Mouse (Mus musculus) forelimb bud, embryonic 11.5 days (tissue): ENCODE data around the gene 1700017B05Rik.
"Not testable (repeated sequence)": the region's sequence is repeated elsewhere in the genome, so short reads cannot be mapped to it uniquely, and the experiment has no call there.

Experiments
- DNase-seq: peaks from one replicate; pipeline ENCODE4 v3.0.0-alpha.2; 2012; ENCODE audit warnings: low read depth, low spot score

1700017B05Rik gene

DNA sequence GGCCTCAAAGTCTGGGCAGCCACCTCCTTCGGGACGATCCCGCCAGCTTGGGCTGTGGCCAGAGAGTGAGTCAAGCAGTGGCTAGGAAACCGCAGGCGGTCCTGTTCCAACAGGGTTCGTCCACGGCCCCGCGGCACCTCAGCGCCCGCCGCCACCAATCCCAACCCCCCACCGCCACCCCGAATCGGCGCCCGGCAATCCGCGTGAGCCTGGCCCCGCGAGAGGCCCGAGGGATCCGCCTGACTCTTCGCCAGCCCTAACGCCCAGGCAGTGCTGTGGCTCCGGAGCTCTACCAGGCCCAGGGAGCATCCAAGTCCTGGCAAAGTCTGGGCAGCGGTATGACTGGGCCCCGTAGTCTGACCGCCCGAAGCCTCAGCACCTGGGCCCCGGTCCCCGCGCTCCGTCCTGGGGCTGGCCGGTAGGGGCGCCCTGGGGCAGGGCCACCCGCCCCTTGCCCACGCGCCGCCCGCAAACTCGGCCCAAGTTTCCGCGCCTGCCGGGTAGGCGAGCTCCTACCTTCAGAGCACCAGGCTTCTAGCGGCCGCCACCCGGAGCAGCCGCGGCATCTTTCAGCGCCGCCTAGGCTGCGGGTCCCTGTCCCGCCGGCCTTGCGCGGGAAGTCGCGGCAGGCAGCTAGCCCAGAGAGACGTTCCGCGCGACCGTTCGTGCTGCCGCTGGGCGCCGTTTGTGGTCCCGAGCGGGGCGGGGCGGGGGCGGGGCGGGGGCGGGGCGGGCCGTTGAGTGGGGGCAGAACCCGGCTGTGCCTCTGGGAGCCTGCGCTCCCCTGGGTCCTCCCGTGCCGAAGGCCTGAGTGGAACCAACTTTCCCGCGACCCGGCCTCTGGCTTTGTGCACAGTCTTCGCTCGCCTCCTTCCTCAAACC is at the start of gene 1700017B05Rik:
Gene 1700017B05Rik (minus strand): TSS at position 700 of the 882 bp plus-strand sequence.
- peak; percentile 58 for DNase-seq

DNA sequence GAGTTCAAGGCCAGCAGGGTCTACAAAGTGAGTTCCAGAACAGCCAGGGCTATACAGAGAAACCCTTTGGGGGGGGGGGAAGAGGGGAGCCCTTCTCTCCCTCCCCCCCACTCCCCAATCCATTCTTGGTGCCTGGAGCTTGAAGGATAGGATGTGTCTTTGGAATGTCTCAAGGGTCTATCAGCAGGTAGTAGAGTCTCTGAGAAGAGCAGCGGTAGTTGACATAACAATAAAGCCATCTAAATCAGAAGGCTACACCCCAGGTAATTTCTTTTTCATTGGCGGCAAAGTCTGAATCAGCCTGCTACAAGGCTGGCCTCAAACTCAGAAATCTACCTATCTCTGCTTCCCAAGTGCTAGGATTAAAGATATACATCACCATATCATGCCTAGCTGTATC is 48.5 kb upstream of the 1700017B05Rik start:
- DNase-seq: no peak

DNA sequence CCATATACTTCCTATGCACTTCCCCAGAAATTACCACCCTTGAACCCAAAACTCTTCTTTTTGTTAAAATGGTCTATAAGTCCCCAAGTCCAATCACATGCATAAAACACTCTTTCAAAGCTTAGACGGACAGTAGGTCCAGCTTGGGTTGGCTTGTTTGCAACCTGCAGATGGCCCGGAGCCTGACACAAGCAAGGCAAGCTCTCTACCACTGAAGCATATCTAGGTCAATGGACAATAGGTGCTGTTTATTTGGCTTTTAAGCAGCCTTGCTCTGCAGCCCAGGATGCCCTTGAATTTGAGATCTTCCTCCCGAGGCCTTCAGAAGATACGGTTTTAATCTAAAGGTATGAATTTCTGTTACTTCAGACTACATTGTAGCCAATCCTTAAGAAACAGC is 46.9 kb upstream of the 1700017B05Rik start:
- DNase-seq: no peak

DNA sequence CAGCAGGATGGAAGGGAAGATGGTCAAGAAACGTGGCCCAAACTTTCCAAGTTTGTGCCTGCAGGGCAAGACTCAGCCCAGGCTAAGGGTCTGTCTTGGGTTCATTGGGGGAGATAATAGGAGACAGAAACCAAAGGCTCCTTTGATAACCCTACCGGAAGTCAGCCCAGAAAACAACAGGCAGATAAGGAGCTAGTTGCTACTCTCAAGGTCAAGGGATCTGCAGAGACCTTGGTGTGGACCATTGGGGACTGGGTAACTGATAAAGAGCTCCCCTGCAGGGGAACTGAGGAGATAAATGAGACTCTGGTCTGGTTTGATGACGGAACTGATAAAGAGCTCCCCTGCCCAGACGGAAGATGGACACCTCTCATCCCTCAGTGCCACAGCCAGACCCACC is 45.0 kb upstream of the 1700017B05Rik start:
- no peak for DNase-seq

DNA sequence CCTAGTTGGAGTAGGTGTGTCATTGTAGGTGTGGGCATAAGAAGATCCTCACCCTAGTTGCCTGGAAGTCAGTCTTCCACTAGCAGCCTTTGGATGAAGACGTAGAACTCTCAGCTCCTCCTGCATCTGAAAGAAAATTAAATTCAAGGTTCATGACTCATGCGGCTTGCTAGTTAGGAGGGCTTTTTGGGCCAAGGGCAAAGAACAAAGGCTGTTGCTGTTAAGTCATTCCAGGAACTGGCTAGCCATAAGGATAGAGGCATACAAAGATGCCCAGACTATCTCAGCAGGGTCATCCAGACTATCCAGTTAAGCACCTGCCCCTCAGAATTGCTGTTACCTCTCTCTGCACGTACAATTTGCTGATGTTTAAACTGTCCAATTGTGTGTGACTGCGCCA is 42.3 kb upstream of the 1700017B05Rik start:
- not testable (repeated sequence) for DNase-seq

DNA sequence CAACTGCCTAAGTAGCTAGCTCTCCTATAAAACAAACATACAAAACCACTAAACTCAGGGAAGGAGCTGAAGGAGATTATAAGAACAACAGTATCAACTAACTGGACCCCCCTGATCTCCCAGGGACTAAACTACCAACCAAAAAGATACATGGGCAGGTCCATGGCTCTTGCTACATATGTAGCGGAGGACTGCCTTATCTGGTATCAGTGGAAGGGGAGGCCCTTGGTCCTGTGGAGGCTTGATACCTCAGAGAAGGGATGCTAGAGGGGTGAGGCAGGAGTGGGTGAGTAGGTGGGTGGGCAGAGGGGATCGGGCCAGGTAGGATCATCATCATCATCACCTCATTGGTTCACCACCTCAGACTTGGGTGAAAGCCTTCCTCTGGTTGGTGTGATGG is 41.8 kb upstream of the 1700017B05Rik start:
- DNase-seq: no peak

DNA sequence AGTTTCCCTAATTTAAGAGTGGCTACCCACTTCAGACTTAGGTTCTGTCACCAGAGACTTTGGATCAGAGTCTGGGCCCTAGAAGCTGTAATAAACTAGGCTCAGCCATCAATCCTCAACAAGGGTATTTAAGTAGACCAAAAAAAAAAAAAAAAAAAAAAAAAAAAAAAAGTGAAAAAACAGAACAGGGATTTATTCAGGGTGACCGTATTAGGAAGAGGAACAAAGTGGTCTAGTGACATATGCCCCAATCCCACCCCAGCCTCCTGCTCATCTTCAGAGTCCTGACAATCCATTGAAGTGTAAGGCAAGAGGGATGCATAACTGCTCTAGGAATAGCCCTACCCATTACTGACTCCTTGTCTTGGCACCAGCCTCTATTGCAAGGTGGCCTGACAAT is 40.9 kb upstream of the 1700017B05Rik start:
- no peak for DNase-seq

DNA sequence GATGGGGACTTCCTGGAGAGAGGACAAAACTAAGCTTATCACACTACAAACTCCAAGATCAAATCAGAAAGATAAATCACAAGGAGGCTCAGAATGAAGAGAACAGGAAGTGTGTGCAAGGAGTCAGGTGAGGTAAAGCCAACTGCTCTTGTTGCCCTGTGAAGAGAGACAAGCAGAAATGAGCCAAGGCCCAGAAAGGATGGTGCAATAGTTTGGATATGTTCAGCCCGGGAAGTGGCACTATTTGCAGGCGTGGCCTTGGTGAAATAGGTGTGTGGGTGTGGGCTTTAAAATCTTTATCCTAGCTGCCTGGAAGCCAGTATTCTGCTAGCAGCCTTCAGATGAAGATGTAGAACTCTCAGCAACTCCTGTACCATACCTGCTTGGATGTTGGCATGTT is 38.4 kb upstream of the 1700017B05Rik start:
- no peak for DNase-seq

DNA sequence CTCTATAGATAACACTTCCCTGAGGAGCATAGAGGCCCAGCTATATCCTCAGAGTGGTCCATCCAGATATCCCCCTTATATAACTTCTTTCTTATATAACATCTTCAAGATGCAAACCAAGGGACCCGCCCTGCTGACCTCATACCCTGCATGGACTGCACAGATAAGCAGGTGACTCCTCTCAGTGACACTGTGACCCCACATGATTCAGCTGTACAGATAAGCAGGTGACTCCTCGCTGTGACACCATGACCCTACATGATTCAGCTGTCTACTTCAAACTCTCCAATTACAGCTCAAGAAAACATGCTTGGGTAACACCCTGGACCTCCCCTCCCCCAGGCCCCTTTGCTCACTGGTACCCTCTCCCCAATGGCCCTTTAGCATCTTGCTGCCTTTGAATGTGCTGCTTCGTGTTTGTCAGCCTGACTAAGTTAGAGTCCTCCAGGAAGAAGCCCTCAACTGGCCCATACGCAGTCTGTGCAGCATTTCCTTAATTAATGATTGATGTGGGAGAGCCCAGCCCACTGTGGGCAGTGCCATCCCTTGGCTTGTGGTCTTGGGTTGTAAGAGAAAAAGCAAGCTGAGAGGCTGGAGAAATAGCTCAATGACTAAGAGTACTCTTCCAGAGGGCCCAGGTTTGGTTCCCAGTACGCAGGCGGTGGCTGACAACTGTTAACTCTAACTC is 37.5 kb upstream of the 1700017B05Rik start:
- DNase-seq: no peak

DNA sequence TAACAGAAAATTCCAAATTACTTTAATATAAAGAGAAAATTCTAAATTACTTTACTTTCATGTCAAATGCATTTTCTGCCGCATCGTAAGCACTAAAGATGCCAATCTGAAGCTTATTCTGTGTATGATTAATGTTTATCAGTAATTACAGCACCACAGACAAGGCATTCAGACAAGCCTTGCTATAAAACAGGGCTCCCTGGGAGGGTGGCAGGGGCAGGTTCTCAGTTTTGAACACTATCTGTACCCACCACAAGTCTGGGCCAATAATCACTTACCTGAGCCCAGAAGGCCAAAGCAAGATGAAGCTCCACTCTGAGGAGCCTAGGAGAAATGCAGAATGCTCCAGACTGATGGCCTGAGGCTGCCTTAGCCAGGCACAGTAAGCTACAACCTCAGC is 35.5 kb upstream of the 1700017B05Rik start:
- DNase-seq: no peak

DNA sequence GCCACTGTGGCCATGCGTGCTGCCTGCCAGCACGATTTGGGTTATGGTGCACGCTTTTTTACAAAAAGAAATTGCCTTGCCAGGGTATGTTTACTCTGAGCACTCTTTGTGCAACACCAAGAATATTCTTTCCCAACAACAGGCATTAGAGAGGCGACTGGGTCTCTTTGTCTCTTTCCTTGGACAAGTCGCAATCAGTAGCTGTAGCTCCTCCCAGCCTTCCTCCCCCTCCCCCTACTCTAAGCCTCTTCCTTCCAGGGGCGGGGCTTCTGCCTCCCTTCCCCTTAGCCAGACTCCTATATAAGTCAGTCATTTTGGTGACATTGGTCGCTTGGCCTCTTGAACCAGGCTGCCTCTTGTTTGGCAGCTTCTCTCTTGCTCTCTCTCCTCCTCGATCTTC is 33.9 kb upstream of the 1700017B05Rik start:
- no peak for DNase-seq

DNA sequence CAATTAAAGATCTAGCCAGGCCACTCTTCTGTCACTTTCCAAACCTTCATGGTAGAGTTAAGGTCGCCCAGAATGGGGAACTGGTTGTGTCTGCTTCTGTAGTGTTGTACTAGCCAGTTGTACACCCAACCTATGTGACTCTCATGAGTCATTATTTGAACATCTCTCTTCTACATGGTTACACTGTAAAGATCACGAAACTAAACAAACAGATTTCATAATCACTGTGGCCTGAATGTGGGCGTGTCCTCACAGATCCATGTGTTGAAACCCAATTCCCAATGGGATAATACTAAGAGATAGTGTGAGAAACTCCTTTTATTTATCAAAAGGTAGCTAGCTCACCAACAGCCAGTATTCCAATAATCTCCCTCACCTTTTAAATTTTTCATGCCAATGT is 33.3 kb upstream of the 1700017B05Rik start:
- no peak for DNase-seq

DNA sequence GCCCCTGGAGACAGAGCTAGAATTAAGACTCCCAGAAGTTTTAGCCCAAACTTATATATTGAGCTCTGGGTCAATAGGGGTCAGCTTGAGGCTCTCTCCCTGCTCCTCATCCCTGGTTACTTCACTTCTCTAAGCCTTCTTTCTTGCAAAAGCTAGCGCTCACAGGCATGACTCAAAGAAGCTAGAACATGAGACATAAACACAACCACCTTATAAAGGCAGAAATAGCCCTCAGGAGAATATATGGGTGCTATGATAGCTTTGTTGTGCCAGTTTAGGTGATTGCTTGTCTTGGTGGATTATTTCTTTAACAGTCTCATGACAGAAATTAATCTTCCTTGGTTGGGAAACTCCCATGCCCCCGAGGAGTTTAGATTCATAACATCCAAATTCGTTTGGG is 32.5 kb upstream of the 1700017B05Rik start:
- DNase-seq: no peak

DNA sequence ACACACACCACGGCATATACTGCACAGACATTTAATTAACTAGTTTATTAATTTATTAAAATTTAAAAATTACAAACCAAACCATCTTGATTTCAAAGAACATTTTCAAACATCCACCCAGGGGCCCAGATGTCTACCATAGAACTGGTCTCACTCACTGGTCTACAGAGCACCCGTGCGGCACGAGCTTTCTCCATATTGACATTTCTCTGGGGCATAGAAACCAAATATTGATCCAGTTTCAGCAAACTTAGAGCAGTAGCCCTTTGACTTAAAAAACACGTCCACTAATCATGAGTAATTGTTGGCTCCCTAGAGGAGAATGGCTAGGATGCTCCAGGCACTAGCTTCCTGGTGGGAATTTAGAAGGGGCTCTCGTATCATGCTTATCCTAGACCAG is 24.8 kb upstream of the 1700017B05Rik start:
- no peak for DNase-seq

DNA sequence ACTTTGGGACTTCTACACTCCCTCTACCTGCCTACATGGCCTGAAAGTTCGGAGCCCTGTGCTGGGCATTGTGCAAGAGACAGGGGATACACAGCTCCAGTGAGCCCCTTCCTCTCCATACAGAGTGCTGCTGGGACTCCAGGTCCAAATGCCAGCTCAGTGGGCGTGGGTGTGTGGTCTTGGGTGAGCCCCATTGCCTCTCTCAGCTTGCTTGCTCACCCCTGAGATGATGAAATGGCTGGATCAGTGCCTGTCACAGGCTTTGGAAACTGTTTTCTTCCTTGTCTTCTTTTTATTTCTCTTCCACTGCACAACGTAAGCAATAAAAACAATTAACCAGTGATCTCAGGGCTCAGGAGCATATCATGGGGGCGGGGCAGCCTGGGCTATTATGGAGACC is 20.9 kb upstream of the 1700017B05Rik start:
- no peak for DNase-seq

DNA sequence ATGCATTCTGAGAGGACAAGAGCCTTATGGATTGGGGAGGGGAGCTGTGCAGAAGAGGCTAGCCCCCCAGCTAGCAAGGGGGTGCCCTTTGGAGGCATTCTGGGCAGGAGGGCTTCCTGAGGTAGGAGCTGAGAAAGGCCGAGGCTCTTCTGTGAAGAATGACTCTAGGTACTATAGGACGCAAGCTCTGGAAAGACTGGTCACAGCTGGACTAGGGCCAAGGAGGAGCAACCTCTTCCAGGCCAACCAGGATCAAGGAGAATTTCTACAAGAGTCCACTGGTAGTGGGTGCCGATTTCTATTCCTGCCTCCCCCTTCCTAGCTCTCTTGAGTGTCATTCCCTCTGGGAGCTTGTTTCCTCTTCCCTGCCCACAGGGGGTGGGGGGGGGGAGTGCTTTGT is 20.3 kb upstream of the 1700017B05Rik start:
- no peak for DNase-seq

DNA sequence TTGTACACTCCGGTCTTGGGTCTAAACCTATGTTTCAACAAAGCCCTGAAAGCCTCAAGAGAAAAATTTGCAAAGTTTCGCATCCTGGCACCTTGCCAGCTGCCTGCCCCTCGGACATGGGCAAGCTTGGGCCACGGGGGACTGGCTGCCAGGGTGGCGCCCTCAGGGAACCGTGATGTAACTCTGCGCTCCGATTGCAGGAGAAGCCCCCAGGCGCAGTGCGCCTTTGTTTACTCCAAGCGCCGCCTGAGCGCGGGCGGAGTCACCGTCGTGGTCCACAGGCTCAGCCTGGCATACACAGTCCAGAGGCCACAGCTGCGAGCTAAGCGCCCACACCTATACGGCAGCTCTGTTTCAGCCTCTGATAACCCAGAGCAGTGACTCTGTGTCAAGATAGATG is 19.1 kb upstream of the 1700017B05Rik start:
- no peak for DNase-seq

DNA sequence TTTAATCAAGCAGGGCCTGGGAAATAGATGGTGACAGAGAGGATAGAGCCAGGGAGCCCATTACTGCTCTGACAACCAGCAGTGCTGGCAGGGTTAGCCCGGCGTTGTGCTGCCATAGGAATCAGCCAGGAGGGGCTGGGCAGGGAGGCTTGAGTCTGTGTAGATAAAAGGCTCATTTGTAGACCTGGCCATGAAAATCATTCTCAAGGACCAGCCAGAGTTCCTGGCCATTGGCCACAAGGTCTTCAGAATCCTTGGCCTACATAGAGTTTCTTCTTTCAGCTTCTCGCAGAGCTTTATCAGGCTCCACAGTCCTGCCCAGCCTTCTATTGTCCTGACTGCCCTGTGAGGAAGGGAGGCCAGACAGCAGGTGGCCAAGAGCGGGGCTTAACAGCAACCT is 17.0 kb upstream of the 1700017B05Rik start:
- DNase-seq: no peak

DNA sequence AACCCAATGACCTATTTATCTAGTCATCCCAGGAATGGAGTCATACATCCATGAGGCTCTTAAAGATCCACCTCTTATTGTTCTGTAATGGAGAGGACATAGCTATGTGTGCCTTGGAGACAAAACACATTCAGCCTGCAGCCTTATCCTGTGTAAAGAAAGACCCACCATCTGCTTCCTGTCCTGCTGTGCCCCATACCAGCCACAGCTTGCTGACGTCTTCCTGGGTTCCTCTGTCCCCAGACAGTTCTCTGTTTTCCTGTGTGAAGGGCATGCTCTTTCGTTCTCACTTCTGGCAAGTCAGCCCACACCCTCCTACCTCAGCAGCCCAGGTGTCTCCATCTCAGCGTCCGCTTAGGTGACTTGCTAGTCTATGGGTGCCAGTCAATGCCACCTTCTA is 15.9 kb upstream of the 1700017B05Rik start:
- no peak for DNase-seq

DNA sequence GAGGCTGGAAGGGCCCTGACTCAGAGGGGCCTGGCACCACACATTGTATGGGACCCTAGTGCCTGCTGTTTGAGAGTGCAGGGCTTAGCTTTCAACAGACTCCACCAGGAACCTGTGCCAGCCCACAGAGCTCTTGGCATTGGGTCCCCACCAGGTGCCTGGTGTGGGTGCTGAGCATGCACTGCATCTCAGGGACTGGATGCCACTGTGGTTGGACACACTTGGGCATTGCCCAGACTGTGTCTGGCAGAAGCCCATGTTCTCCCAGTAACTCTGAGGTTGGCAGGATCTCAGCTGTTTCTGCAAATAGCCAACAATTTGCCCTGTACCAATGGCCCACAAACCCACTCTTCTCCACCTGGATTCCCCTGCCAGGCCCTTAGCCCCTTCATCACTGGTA is 13.9 kb upstream of the 1700017B05Rik start:
- no peak for DNase-seq

DNA sequence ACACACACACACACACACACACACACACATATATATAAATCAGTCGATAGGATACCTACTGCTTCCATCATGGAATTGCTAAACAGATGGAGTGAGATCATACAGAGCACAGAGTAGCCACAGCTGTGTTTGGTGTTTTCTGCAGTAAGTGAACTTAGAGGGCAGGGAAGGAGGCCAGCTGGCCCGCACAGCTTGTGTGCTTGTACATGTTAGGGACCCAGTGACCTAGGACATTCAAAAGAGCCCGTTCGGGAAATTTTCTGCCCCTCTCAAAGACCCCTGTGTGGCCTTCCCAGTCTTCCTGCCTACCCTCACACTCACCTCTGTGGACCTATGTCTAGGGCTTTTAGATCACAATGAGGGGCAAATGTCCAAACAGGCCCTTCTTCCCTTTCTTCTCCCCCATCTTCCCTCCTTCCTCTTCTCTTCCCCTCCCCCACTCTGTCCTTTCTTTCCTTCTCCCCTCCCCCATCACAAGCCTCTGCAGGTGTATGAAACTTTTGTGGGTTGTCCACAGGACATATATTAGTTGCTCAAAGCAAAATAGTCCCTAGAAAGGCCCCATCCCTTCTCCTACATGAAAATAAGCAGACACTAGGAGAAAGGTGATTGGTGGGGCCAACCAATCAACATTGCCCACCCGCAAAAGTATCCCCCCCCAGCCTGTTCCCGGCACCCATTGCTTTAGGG is 11.5 kb upstream of the 1700017B05Rik start:
- DNase-seq: no peak
